Mouse (Mus musculus): Measurements from ENCODE around the gene Klri2. TPM values are rescaled to one million over a fixed set of nuclear protein-coding genes. Genes with fewer than 3 reads are reported as not detected.

Klri2 gene
- not detected for polyA plus RNA-seq (2014; fragmentation: Illumina TruSeq; extraction: RNeasy Lipid Tissue Mini Kit (QIAGEN cat#74804); ENCODE audit: low read depth, low replicate concordance)

DNA sequence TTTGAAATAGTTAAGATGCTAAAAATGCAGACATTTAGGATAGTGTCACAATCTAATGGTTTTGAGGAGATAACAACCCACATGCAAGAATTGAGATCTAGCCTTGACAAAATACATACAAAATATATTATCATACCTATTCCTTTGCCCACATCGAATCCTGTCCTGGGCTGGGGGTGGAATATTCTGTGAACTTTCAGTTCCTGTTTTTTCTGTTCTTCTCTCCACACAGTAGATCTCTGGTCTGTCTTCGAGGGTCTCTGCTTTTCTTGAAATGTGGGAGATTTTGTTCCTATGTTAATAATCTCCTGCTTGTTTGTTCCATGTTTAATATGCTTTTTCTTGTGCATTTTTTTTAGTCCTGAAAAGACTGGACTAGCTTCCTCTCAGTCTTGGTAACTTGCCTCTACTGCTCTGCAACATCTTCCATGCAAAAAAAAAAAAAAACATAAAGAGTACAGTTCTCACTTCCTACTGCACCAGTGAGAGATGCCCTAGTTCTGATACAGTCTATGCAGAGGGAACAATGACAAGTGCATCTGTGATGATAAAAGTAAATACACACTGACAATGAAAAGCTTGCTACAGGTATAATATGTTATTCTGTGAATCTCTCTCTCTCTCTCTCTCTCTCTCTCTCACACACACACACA is at the start of gene Klri2:
Gene Klri2, minus strand, starts transcription at position 416 of the 653 bp plus-strand sequence.

DNA sequence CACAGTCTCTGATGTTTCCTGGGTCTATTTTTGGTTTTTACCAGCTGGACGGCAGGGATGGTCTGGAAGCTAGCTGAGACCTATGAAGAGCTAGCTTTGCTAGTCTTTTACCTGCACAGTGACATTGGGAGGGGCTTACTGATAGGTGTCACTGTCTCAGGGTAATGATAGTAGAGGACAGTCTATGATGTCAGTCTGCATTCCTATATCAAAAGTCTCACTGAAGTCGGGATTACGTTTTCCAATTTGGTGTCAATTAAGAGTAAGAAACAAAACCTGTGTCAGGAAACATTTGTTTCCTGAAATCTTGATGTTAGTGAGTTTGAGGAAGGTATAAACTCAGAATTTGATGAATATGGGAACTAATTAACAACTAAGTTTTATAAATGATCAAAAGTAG is 43.9 kb upstream of the Klri2 start, which contains the start of gene Gm156:
Gene Gm156, minus strand, starts transcription at position 101 of the 400 bp plus-strand sequence.

GRCm38 (mm10) chr6:129717032-129717431 is 23.3 kb downstream of the Klri2 start, which contains the start of gene Klri1:
TSS of gene Klri1 (minus strand) at chr6:129717132.

Other genes starting within 250 kb of the Klri2 start
- 0.63 TPM for gene Olr1, start 233.3 kb downstream of the Klri2 start, polyA plus RNA-seq (2014; fragmentation: Illumina TruSeq; extraction: RNeasy Lipid Tissue Mini Kit (QIAGEN cat#74804); ENCODE audit: low read depth, low replicate concordance)
- not detected for gene Tmem52b, start 227.9 kb downstream of the Klri2 start, polyA plus RNA-seq (2014; fragmentation: Illumina TruSeq; extraction: RNeasy Lipid Tissue Mini Kit (QIAGEN cat#74804); ENCODE audit: low read depth, low replicate concordance)
- 171 TPM for gene Gabarapl1, start 207.3 kb downstream of the Klri2 start, polyA plus RNA-seq (2014; fragmentation: Illumina TruSeq; extraction: RNeasy Lipid Tissue Mini Kit (QIAGEN cat#74804); ENCODE audit: low read depth, low replicate concordance)
- gene Klre1, start 162.6 kb downstream of the Klri2 start, polyA plus RNA-seq (2014; fragmentation: Illumina TruSeq; extraction: RNeasy Lipid Tissue Mini Kit (QIAGEN cat#74804); ENCODE audit: low read depth, low replicate concordance) = 0.94 TPM
- 0.25 TPM for gene Klrd1, start 148.7 kb downstream of the Klri2 start, polyA plus RNA-seq (2014; fragmentation: Illumina TruSeq; extraction: RNeasy Lipid Tissue Mini Kit (QIAGEN cat#74804); ENCODE audit: low read depth, low replicate concordance)
- 0.11 TPM for gene Klrk1, start 116.6 kb downstream of the Klri2 start, polyA plus RNA-seq (2014; fragmentation: Illumina TruSeq; extraction: RNeasy Lipid Tissue Mini Kit (QIAGEN cat#74804); ENCODE audit: low read depth, low replicate concordance)
- not detected for gene Klrc3, start 97.1 kb downstream of the Klri2 start, polyA plus RNA-seq (2014; fragmentation: Illumina TruSeq; extraction: RNeasy Lipid Tissue Mini Kit (QIAGEN cat#74804); ENCODE audit: low read depth, low replicate concordance)
- gene Klrc2, start 79.8 kb downstream of the Klri2 start, polyA plus RNA-seq (2014; fragmentation: Illumina TruSeq; extraction: RNeasy Lipid Tissue Mini Kit (QIAGEN cat#74804); ENCODE audit: low read depth, low replicate concordance) = not detected
- not detected for gene Klrc1, start 61.5 kb downstream of the Klri2 start, polyA plus RNA-seq (2014; fragmentation: Illumina TruSeq; extraction: RNeasy Lipid Tissue Mini Kit (QIAGEN cat#74804); ENCODE audit: low read depth, low replicate concordance)
- not detected for gene Klri1, start 23.4 kb downstream of the Klri2 start, polyA plus RNA-seq (2014; fragmentation: Illumina TruSeq; extraction: RNeasy Lipid Tissue Mini Kit (QIAGEN cat#74804); ENCODE audit: low read depth, low replicate concordance)
- not detected for gene Gm156, start 43.8 kb upstream of the Klri2 start, polyA plus RNA-seq (2014; fragmentation: Illumina TruSeq; extraction: RNeasy Lipid Tissue Mini Kit (QIAGEN cat#74804); ENCODE audit: low read depth, low replicate concordance)
- gene Gm17631, start 122.2 kb upstream of the Klri2 start, polyA plus RNA-seq (2014; fragmentation: Illumina TruSeq; extraction: RNeasy Lipid Tissue Mini Kit (QIAGEN cat#74804); ENCODE audit: low read depth, low replicate concordance) = not detected
- not detected for gene Klra17, start 136.2 kb upstream of the Klri2 start, polyA plus RNA-seq (2014; fragmentation: Illumina TruSeq; extraction: RNeasy Lipid Tissue Mini Kit (QIAGEN cat#74804); ENCODE audit: low read depth, low replicate concordance)
- not detected for gene Klra5, start 177.2 kb upstream of the Klri2 start, polyA plus RNA-seq (2014; fragmentation: Illumina TruSeq; extraction: RNeasy Lipid Tissue Mini Kit (QIAGEN cat#74804); ENCODE audit: low read depth, low replicate concordance)

Measured in testis, adult 10 weeks (tissue).